Mouse (Mus musculus) cerebellum, adult 11 months (tissue): ENCODE measurements around the gene Cntn3.
"Not testable (repeated sequence)": the region's sequence is repeated elsewhere in the genome, so short reads cannot be mapped to it uniquely, and the experiment has no call there.

Experiments
- DNase-seq: peaks from one replicate; pipeline ENCODE4 v3.0.0; 2022

Cntn3 gene

GRCm38 (mm10) chr6:102573001-102573400 lies at the start of gene Cntn3:
Gene Cntn3 (minus strand): TSS chr6:102573101.
- DNase-seq, result not testable (repeated sequence)

- no peak for DNase-seq
Measured at GRCm38 (mm10) chr6:102600773-102601172, 27.9 kb upstream of the Cntn3 start.

GRCm38 (mm10) chr6:102597756-102598155 lies 24.9 kb upstream of the Cntn3 start:
- DNase-seq, result no peak

GRCm38 (mm10) chr6:102590151-102590550 lies 17.2 kb upstream of the Cntn3 start:
- no peak for DNase-seq

GRCm38 (mm10) chr6:102589311-102589710 lies 16.4 kb upstream of the Cntn3 start:
- DNase-seq, result no peak

GRCm38 (mm10) chr6:102586056-102586455 lies 13.2 kb upstream of the Cntn3 start:
- no peak for DNase-seq

- no peak for DNase-seq
Measured at GRCm38 (mm10) chr6:102583578-102583977, 10.7 kb upstream of the Cntn3 start.

GRCm38 (mm10) chr6:102567496-102567895 lies 5.4 kb downstream of the Cntn3 start:
- no peak for DNase-seq

- DNase-seq, result no peak
Measured at GRCm38 (mm10) chr6:102565228-102565627, 7.7 kb downstream of the Cntn3 start.

GRCm38 (mm10) chr6:102564011-102564731 lies 8.7 kb downstream of the Cntn3 start:
- DNase-seq, result peak; percentile 8

GRCm38 (mm10) chr6:102563431-102563830 lies 9.5 kb downstream of the Cntn3 start:
- DNase-seq, result no peak

GRCm38 (mm10) chr6:102557521-102557920 lies 15.4 kb downstream of the Cntn3 start:
- no peak for DNase-seq

- no peak for DNase-seq
Measured at GRCm38 (mm10) chr6:102556497-102556896, 16.4 kb downstream of the Cntn3 start.

- no peak for DNase-seq
Measured at GRCm38 (mm10) chr6:102555814-102556437, 17.0 kb downstream of the Cntn3 start.

- DNase-seq, result no peak
Measured at GRCm38 (mm10) chr6:102555067-102555657, 17.7 kb downstream of the Cntn3 start.

- DNase-seq, result no peak
Measured at GRCm38 (mm10) chr6:102541633-102542412, 31.1 kb downstream of the Cntn3 start.

- no peak for DNase-seq
Measured at GRCm38 (mm10) chr6:102535599-102535998, 37.3 kb downstream of the Cntn3 start.

- DNase-seq, result no peak
Measured at GRCm38 (mm10) chr6:102523037-102523436, 49.9 kb downstream of the Cntn3 start.

GRCm38 (mm10) chr6:102520977-102521376 lies 51.9 kb downstream of the Cntn3 start:
- DNase-seq, result no peak

- no peak for DNase-seq
Measured at GRCm38 (mm10) chr6:102515231-102515630, 57.7 kb downstream of the Cntn3 start.

GRCm38 (mm10) chr6:102512085-102512484 lies 60.8 kb downstream of the Cntn3 start:
- DNase-seq, result no peak

GRCm38 (mm10) chr6:102485509-102485908 lies 87.4 kb downstream of the Cntn3 start:
- DNase-seq, result no peak
